Mouse (Mus musculus): ENCODE results near the gene Fbxo48. TPM values are rescaled to one million over a fixed set of nuclear protein-coding genes. Genes with fewer than 3 reads are reported as not detected.

Fbxo48 gene
- total RNA-seq, 2 experiments from 2014 or later, result 1.3 to 2.5 TPM

DNA sequence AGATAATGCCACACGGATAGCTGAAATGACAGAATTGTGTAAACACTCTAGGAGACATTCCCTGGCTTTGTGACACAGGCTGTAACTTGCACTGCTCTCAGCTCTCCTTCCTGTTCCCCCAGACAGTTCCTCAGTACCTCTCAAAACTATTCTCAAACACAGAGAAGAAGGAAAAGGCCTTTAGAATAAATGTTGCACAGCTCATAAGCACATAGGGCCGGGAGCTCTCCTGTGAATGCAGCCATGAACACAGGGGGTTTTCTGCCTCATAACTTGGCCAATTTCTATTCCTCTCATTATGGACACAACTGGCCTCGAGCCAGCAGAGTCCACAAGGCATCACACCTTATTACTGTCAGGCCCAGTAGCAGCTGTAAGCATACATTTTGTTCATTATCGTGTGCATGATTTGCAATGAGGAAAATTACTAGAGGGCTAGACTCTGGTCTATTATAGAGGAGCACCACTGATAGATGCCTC is 9.2 kb upstream of the Fbxo48 start:
- no peak for TF ChIP-seq CTCF (IDR thresholded peaks at IDR 0.05)
- intact Hi-C loops (cut with DNase I), result no loop called here
- no peak for DNase-seq (ENCODE audit: extremely low spot score in 1 of 2, low spot score in 2 of 2)
- H3K4me3 ChIP-seq, result no peak overlapping the region
- no peak overlapping the region for H3K27ac ChIP-seq

GRCm38 (mm10) chr11:16943016-16943415 is 8.2 kb upstream of the Fbxo48 start:
- intact Hi-C loops (cut with DNase I), result no loop called here
- TF ChIP-seq CTCF (IDR thresholded peaks at IDR 0.05), result no peak
- no peak overlapping the region for H3K27ac ChIP-seq
- no peak overlapping the region for H3K4me3 ChIP-seq
- DNase-seq (ENCODE audit: extremely low spot score in 1 of 2, low spot score in 2 of 2), result no peak

DNA sequence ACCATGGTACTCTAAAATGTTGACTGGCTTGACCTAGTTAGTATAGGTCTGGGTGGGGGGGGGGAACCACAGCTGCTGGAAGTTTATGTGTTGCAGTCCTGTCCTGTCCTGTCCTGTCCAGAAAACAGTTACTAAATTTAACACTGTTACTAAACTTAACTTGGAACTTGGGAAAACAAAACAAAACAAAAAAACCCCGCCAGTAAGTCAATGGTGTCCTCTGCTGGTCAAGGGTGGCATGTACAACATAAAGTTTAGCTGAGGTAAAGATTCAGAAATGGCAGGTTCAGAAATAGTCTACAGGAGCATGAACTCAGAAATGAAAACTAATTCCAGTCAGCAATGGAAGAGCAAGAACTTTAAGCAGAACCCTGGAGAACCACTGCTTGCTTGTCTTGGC is 2.4 kb upstream of the Fbxo48 start:
- no peak overlapping the region for H3K4me3 ChIP-seq
- H3K27ac ChIP-seq, result no peak overlapping the region
- TF ChIP-seq CTCF (IDR thresholded peaks at IDR 0.05), result peak; percentile 80
- peak in 1 of 2 experiments; percentile 30 for DNase-seq (ENCODE audit: extremely low spot score in 1 of 2, low spot score in 2 of 2)
- intact Hi-C loops (cut with DNase I), result loop anchor here (1.0 kb wide), 1 partner anchor 423 kb away; no protein-coding TSS in a partner anchor

- intact Hi-C loops (cut with DNase I), result loop anchor here (5.0 kb wide), 1 partner anchor 212 kb away; no protein-coding TSS in a partner anchor
- no peak for TF ChIP-seq CTCF (IDR thresholded peaks at IDR 0.05)
- Histone ChIP-seq H3K27ac (no peak overlapping the region), H3K4me3 (peak overlapping the region; percentile 46)
- DNase-seq (ENCODE audit: extremely low spot score in 1 of 2, low spot score in 2 of 2), result no peak
These were observed 774 bp upstream of the Fbxo48 start for GRCm38 (mm10) chr11:16950226-16950975.

- H3K4me3 ChIP-seq, result peak overlapping the region; percentile 71
- no peak for DNase-seq (ENCODE audit: extremely low spot score in 1 of 2, low spot score in 2 of 2)
- H3K27ac ChIP-seq, result no peak overlapping the region
- intact Hi-C loops (cut with DNase I), result loop anchor here (5.0 kb wide), 1 partner anchor 211 kb away; no protein-coding TSS in a partner anchor
- no peak for TF ChIP-seq CTCF (IDR thresholded peaks at IDR 0.05)
These were observed 511 bp downstream of the Fbxo48 start for GRCm38 (mm10) chr11:16951761-16952010.

- no peak overlapping the region for H3K27ac ChIP-seq
- TF ChIP-seq CTCF (IDR thresholded peaks at IDR 0.05), result no peak
- intact Hi-C loops (cut with DNase I), result no loop called here
- no peak overlapping the region for H3K4me3 ChIP-seq
- no peak for DNase-seq (ENCODE audit: extremely low spot score in 1 of 2, low spot score in 2 of 2)
These were observed 5.1 kb downstream of the Fbxo48 start for GRCm38 (mm10) chr11:16956115-16956862.

GRCm38 (mm10) chr11:16957030-16957429 is 5.9 kb downstream of the Fbxo48 start:
- no peak overlapping the region for H3K27ac ChIP-seq
- intact Hi-C loops (cut with DNase I), result no loop called here
- DNase-seq (ENCODE audit: extremely low spot score in 1 of 2, low spot score in 2 of 2), result no peak
- no peak for TF ChIP-seq CTCF (IDR thresholded peaks at IDR 0.05)
- no peak overlapping the region for H3K4me3 ChIP-seq

GRCm38 (mm10) chr11:16958520-16958919 is 7.3 kb downstream of the Fbxo48 start:
- no peak for TF ChIP-seq CTCF (IDR thresholded peaks at IDR 0.05)
- H3K27ac ChIP-seq, result no peak overlapping the region
- DNase-seq (ENCODE audit: extremely low spot score in 1 of 2, low spot score in 2 of 2), result no peak
- no peak overlapping the region for H3K4me3 ChIP-seq
- intact Hi-C loops (cut with DNase I), result no loop called here

DNA sequence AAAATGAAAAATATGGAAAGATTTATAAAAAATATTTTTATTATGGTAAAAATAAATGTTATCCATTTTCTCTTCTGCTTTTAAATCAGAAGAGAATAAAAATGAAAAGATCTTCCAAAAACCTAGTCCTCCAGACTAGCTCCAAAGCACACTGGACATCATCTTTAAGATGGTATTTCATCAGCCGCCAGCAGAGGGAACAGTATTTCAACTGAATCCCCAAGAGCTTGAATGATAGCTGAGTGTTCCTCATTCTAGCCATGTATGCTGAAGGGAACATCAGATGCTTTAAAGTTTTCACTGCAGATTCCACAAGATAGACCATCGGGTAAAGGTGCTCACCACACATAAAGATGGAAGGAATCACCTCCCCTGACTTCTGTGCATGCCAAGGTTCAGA is 16.6 kb downstream of the Fbxo48 start:
- peak; percentile 67 for TF ChIP-seq CTCF (IDR thresholded peaks at IDR 0.05)
- peak; percentile 38 to 41 for DNase-seq (ENCODE audit: extremely low spot score in 1 of 2, low spot score in 2 of 2)
- intact Hi-C loops (cut with DNase I), result loop anchor here (1.0 to 5.0 kb wide), 2 partner anchors 44 to 85 kb away; no protein-coding TSS in a partner anchor
- H3K4me3 ChIP-seq, result no peak overlapping the region
- H3K27ac ChIP-seq, result no peak overlapping the region

- Histone ChIP-seq H3K4me3 (no peak overlapping the region), H3K27ac (no peak overlapping the region)
- no peak for DNase-seq (ENCODE audit: extremely low spot score in 1 of 2, low spot score in 2 of 2)
- intact Hi-C loops (cut with DNase I), result loop anchor here (5.0 kb wide), 1 partner anchor 43 kb away; no protein-coding TSS in a partner anchor
- no peak for TF ChIP-seq CTCF (IDR thresholded peaks at IDR 0.05)
These were observed 18.5 kb downstream of the Fbxo48 start for GRCm38 (mm10) chr11:16969650-16970049.

DNA sequence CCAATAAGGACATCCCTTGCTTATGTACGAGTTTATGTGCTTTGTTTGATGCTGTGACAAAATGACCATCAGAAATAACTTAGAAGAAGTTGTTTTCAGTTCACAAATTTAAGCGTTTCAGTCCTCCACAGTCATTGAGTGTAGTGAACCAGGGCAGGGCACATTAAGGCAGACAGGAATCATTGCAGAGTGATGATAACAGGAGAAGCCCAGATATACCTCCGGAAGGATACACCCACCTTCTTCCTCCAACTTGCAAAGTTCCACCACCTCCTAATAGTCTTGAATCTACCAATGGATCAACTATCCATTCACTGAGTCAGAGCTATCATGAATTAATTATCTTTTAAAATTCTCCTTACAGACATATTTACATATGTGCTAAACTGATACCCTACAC is 20.9 kb downstream of the Fbxo48 start:
- Histone ChIP-seq H3K27ac (no peak overlapping the region), H3K4me3 (no peak overlapping the region)
- no peak for TF ChIP-seq CTCF (IDR thresholded peaks at IDR 0.05)
- intact Hi-C loops (cut with DNase I), result loop anchor here (2.0 kb wide), 1 partner anchor 75 kb away; no protein-coding TSS in a partner anchor
- no peak for DNase-seq (ENCODE audit: extremely low spot score in 1 of 2, low spot score in 2 of 2)

- no peak for TF ChIP-seq CTCF (IDR thresholded peaks at IDR 0.05)
- no peak for DNase-seq (ENCODE audit: extremely low spot score in 1 of 2, low spot score in 2 of 2)
- intact Hi-C loops (cut with DNase I), result loop anchor here (2.0 kb wide), 1 partner anchor 74 kb away; no protein-coding TSS in a partner anchor
- Histone ChIP-seq H3K27ac (no peak overlapping the region), H3K4me3 (no peak overlapping the region)
These were observed 21.9 kb downstream of the Fbxo48 start for GRCm38 (mm10) chr11:16973086-16973485.
